Mouse (Mus musculus) testis, postnatal 14 days (tissue): Measurements from ENCODE around the gene Cdadc1.
"Not testable (repeated sequence)": the region's sequence is repeated elsewhere in the genome, so short reads cannot be mapped to it uniquely, and the experiment has no call there.

ENCODE experiments used
- DNase-seq: peaks from one replicate; pipeline ENCODE4 v3.0.0; 2021; ENCODE audit warnings: low spot score

The Cdadc1 gene

DNA sequence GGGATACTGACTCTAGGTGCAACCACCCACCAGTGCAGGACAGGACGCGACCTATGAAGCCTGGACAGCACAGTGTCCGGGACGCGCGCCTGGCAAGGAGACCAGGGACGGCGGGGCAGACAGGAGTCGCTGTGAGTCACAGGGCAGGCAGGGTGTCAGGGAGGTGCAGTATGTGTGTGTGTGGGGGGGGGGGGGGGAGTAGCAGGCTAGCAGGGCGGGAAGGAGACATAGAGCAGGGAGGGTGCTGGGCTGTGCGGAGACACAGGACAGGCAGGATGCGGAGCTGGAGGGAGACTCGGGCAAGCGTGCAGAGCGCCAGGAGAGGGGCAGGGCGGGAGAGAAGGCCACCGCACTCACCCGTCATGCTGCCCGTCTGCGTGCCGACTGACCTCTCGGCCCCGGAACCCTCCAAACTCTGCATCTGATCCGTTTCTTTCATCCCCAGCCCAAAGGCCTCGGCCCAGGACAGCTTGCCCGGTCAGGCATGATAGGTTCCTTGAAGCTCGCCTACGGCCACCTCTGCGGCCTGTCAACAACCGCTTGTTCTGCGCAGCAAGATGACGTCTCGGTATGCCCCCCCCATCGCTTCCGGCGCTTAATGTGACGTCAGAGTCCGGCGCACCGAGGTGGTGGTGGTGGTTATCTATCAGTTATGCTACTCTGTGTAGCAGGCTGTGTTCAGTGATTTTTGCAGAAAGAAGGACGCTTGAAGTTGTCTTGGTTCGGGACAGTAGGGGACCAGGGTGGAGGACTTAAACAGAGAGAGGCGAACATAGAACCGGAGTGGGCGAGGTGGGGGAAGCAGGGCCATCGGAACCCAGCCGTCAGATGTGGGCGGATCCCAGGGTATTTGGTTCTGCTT lies at the start of gene Cdadc1:
TSS of gene Cdadc1 (minus strand) at position 562 of the 862 bp plus-strand sequence.
- DNase-seq: peak; percentile 93

DNA sequence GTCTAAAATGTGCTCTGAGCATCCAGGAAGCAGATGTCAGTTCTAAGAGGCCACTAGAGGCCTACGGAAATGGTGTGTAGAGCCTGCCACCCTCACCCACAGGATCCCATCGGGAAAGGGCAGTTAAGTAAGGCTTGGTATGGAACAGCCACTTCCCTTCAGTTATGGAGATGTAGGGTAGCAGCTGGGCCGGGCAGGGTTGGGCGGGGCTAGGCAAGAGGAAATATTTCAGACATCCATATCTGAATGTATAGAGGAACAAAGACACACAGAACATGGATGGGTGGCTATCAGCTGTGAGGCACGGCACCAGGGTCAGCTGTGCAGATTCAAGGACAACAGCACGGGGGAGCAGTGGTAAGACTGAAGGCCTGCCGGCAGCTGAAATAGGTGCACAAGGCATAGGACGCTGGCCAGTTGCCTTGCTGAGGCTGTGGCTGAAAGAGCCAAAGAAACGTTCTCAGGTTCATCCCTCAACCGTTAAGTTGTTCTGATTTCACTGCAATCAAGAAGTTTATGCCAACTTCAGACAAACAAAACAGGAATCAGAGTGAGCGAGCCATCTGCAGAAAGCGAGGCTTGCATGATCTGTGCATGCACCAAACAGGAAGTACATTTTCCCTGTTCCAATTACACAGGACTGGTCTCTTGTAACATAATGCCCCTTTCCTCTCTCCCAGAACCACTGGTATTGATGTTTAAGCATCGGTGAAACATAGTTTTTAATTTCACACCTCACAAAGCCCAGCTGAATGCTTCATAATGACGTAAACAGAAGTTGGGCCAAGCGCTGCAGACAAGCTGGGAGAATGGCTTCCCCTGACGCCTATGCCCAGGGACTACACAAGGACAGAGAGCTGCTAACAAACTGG lies 49.3 kb upstream of the Cdadc1 start:
- peak; percentile 28 for DNase-seq

DNA sequence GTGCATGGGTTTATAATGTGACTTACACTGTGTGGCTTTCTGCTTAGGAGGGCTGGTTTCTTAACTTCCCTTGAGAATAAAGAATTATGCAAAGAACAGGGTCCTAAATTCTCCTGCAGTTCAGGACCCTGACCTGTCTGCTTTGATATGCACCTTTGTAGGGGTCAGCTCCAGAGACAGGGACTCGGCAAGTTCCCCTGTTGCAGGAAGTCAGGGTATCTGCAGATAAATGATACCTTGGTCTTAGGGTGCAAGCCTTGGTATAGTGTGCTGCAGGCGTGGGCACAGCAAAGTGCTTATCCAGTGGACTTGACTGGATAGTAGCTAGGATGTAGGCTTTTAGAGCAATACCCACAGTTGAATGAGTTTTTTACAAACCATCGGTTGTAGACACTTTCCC lies 47.1 kb upstream of the Cdadc1 start:
- DNase-seq: no peak

DNA sequence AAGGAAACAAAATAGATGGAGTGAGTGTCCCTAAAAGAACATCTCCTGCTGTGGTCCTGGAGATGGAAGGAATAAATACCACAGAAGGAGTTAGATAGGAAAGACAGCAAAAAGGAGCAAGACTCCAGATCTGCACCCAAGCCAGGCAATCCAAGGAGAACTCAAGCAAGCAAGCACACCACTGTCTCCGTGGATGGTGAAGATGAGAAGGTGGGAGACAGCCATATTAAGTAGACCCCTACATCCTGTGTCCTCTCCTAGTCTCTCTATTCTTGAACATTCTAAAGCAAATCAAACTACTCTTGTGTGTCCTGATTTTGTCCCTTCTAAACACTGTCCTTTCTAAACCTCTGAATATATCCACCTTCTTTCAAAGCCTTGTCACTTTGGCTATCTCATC lies 46.4 kb upstream of the Cdadc1 start:
- DNase-seq: no peak

DNA sequence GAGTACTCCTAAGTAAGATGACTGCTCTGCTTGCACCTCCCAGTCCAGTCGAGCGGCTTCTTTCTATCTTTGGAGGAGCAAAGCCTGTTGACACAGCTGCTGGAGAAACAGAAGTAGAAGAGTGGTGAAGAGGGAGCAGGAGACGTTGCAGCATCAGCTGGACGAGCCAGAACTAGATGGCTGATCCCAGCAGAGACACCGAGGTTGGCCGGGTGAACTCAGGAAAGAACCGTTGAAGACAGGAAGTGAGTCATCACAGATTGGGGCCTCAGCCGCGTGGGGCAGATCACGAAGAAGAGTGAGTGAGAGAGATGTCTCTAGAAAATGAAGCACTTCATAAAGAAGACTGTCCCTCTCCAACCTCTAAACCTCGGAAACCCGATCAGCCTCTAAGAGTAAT lies 45.8 kb upstream of the Cdadc1 start:
- no peak for DNase-seq

DNA sequence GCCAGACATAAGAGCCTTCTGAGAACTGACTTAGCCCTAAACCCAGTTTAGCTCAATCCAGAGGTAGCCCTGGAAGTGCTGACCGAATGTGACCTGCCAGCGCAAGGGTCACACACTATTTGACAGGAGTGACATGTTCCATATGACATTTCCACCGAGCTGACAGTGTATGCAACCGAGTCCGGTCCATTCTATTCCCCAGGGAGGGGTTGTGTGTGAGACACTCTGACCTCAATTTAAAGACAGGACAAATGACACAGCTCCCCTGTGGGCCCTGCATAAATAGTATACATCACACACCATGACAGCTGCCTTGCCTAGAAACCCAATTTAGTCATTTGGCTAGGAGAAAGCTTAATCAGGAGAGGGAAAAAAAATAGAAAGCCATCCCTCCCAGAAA lies 44.1 kb upstream of the Cdadc1 start:
- DNase-seq: no peak

DNA sequence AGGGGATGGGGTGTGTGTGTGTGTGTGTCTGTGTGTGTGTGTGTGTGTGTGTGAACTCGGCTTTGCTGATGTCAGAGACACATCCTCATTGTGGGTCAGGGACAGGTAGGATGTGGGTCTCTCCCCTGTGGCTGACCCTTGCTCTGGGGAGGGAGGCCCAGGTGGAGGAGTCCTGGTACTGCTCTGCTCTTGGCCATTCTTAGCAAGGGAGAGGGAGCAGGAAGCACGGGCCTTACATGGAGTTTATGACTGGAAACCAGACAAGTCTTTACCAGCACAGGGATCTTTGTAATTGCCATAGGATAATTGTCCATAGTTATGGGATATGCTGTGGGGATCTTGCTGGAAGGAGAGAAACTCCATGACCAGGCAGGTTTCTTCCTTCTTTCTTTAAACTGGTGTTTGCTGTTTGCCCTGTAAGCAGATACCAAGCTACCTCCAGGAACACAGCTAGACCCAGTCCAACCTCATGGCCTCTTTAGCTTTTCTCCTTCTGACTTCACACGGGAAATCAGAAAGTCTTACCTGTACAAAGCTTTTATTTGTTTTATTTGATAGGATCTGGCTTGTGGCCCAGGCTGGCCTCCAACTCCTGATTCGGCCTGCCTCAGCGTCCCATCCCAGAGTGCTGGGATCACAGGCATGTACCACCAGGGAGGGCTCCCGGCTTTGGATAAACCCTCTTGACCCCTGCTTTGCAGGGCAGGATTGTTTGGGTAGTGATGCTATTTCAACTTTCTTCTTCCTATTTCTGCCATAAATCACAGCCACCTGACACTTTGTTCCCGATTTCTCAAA lies 41.3 kb upstream of the Cdadc1 start:
- DNase-seq: no peak

DNA sequence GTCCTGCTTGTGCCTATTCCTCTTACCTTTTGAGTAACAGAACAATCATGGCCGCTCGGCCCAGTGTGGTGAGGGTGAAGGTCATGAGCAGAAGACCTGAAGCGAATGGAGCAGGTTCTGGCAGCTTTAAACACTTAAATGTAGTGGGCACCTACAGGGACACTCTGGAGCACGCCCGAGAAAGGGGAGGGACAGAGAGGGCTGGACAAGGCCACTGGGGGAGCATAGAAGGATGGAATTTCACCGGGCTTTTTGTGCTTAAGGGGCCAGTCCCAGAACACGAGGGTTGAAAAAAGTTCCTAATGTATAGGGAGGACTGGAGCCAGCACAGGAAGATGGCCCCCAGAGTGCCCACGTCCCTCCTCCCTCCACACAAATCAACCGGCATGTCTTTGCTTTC lies 36.2 kb upstream of the Cdadc1 start:
- DNase-seq: no peak

DNA sequence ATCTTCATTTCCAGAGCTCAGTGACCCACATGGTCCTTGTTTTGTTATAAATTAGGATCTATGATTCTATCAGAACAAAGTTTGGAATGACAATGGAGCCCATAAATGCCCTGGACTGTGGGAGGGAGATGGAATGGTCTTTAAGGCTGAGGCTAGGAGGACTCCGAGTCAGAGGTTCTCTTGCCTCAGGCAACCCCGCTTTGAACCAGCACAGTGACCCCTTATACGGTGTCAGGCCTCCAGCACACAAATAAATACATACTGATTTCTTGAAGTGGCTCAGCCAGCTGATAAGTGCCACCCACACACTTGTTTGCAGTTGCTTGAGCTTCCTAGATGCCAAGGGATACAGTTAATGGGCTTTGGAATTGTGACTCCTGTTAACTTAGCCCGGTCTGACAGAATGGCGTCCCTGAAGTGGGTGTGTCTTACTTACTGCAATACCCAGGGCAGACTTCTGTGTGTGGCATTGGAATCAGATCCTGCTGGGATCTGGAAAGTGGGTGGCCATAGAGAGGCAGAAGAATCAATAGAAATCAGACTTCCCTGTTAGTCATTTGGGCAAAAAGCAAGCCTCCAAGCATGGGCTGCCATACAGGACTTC lies 35.6 kb upstream of the Cdadc1 start:
- no peak for DNase-seq

DNA sequence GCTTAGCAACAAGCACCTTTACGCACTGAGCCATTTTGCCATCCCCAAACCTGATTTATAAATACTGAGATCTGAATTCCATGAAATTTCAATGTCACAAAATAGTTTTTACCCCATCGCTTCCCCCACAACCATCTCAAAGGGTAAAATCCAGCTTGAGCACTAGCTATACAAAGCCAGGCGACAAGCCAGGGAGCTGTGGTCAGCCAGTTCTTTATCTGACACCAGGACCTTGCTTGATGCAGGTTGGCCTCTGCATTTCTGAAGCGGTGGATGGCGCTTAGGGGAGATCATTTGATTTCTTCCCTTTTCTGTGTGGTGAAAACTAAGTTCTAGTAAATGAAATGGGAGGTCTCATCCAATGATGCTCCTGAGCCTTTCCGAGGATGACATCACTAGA lies 34.3 kb upstream of the Cdadc1 start:
- no peak for DNase-seq

DNA sequence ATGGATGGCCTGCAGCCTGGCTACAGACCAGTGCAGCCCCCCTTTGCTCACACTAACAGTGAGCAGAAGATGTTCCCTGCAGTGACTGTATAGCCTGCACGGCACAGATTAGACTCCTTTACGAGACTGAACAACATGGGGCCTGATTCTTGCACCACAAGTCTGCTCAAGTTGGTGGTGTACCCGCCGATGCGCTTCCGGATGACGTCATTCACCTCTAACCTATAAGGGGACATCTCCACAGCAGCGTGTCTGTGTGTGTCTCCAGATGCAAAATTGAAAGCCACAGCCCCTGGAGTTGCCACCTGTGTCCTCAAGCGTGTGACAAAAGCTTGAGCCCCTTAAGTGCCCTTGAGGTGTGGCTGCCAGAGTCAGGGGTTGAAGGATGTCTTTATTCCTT lies 32.3 kb upstream of the Cdadc1 start:
- no peak for DNase-seq

DNA sequence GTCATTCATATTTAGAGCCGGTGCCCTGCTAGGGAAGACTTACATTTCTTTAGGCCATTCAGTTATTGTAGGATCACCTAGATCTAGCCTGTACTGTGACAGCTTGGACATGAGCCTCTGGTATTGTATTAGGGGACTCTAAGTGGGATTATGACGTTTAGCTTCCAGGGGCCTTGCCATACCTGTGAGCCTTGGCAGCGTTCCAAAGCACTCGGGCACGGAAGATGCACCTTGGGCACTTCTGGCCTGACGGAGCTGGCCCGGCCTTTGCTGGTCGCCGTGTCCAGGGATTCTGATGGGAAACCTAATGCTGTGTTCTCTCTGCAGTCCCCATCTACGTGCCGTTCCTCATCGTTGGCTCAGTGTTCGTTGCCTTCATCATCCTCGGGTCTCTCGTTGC lies 31.5 kb upstream of the Cdadc1 start:
- no peak for DNase-seq

DNA sequence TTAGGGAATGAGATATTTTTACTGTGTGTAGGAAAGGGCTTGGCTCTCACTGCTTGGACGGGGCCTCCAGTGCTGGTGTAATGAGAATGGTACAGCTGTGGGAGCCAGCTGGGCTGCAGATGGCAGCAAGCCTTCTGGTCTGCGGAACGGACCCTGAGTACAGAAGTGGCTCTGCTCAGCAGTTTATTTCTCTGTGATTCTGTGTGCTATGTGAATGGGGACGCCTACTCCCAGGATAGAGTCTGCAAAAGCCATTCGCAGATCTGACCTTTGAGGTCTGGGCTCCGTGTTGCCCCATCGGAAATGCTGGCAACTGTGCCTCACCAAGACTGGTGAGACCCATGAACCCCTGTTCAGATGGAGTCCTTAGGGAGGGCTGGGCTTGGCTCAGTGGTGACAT lies 30.1 kb upstream of the Cdadc1 start:
- DNase-seq: no peak

DNA sequence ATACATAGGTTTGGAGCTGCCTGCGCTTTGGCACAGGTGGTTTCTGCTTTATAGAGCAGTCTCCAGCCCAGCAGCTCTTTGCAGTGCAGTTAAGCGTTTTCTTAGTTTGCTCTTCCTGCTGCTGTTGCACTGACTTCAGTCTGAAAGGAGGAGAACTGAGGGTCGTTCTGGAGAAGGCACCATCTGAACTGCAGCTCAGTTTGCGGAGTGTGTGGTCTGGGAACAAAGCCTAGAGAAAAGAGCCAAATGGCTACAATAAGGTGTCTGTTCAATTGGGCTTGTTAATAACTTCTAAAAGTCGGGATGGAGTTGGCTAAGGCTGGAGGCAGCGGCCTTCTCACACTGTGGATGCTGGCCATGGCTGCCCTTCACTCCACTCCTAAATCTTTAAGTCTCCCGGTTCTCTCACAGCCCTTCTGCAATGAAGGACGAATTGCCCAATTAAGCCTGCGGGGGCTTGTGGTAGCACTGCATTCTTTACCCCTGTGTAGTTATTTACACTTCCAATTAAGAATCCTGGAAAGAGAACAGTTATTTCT lies 29.5 kb upstream of the Cdadc1 start:
- DNase-seq: no peak

DNA sequence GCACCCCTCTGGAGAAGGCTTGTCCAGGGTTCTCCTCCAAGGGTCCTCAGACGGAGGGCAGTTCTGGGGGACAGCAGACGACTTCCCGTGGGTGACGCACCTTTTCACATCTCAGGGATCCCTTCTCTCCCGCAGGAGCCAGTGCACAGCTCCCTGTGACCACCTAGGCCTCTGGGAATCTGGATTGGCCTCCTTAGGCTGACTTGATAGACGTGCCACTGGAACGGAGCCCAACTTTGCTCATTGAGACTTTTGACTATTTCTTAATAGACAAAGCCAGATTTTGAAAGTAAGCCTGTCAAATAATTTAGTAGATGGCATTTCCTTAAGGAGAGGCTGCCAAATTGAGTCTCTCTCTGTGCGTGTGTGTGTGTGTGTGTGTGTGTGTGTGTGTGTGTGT lies 29.0 kb upstream of the Cdadc1 start:
- no peak for DNase-seq

DNA sequence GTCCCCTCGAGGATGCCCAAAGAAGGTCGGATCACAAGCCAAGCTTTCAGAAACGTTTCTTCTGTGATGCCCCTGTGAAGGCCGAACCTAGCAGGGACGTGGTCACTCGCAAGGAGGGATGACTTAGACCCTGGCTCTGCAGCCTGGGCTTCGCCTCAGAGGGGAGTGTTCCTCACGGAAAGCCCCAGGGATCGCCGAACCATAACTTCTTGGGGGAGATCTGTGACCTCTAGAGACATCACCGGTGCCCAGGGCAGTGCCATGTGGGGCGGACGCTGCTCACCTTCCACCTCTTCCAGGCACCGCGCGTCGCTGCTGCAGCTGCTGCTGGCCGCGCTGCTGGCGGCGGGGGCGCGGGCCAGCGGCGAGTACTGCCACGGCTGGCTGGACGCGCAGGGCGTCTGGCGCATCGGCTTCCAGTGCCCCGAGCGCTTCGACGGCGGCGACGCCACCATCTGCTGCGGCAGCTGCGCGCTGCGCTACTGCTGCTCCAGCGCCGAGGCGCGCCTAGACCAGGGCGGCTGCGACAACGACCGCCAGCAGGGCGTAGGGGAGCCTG lies 28.1 kb upstream of the Cdadc1 start:
- peak; percentile 25 for DNase-seq

DNA sequence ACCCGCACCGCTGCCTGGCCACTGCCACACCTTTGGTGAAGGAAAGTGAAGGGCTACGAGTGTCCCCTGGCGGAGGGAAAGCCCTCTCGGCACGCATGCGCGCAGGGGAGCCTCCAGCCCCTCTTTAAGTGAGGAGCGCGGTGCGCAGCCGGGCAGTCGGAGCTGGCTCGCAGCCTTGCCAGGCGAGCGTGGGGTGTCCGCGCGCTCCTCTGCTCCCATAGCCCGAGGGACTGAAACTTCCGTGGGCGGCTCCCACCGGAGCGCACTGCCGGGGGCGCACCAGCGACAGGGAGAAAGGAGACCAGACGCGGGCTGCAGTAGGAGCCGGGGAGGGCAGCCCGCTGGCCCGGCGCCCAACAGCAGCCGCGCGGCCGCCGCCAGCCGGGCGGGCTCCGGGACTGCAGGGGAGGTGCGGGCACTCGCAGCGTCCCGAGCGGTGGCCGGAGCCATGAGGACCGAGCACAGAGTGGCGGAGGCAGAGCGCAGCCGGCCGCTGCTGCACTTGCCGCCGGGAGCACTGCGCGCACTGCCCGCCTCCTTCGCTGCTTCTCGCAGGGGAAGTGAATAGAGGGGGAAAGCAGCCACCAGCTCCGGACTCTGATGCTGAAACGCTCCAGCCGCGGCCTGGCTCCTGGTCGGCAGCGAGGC lies 27.5 kb upstream of the Cdadc1 start, which contains the start of gene Shisa2:
TSS of gene Shisa2 (plus strand) at position 151 of the 648 bp plus-strand sequence.
- DNase-seq: peak; percentile 78

DNA sequence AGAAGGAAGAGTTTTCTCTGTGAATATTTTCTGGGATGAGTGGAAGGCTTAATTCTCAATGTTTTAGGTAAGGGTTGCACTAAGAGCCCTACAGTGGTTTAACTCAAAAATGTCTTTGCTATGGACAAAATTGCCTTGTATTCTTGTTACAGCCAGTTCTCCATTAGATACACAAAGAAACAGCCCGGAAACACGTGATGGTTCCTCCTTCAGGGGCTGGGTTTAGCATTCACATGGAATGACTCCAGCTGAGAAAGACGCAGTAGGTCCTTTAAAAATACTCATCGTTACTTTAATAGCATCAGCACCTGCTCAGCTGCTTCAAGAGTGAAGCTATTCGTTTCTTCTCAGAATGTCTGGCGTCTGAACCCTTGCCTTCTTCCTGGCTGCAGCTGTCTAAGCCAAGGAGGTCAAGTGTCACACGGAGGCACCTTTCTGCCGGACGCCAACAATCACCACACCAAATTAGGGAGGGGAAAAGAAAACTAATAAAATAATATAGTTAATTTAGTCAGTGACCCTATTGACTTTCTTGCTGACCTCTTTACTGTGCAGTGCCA lies 26.6 kb upstream of the Cdadc1 start:
- no peak for DNase-seq

DNA sequence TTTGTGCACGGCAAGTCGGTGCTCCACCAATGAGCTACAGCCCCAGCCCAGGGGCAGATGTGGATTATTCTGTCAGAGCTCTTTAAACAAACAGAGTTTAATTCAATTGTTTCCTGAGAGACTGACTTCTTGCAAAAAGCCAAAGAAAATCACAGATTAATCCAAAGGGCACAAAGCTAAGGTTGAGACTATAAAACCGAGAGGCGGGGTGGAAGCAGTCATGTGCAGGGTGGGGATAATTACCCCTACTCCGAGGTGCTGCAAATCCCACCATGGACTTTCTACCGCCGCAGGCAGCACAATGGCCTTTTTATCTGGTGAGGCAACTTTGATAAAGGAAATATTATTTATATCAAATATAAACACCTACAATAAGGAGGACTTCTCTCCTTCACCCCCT lies 19.0 kb upstream of the Cdadc1 start:
- DNase-seq: no peak

DNA sequence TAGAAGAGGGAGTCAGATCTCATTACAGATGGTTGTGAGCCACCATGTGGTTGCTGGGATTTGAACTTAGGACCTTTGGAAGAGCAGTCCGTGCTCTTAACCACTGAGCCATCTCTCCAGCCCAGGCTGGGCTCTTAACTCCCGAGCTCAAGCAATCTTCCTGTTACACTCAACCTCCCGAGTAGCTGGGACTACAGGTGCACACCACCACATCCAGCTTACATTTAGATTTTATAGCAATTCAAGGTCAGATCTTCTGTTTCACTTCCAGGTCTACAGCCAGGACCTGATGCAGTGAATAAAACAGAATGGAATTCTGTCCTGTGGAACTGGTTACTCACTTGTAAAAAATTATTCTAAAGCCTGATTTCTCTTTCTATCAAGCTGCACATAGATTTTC lies 16.4 kb upstream of the Cdadc1 start:
- not testable (repeated sequence) for DNase-seq
